Mouse (Mus musculus) brain, embryonic 14.5 days (tissue): ENCODE measurements around the gene Tmem147.

ENCODE experiments used
- CTCF ChIP-seq: fragments of 200-500 bp; IDR thresholded peaks from 2 replicates; pipeline ENCODE4 v1.5.1; 2012; ENCODE audit warnings: inconsistent platforms, mild to moderate bottlenecking, moderate library complexity, borderline replicate concordance; ENCODE audit not compliant: insufficient read depth, insufficient read length; ENCODE audit errors: extremely low read depth
- POLR2A ChIP-seq: fragments of 200-500 bp; IDR thresholded peaks from 2 replicates; pipeline ENCODE4 v1.6.1; 2012; ENCODE audit warnings: mild to moderate bottlenecking, inconsistent platforms, borderline replicate concordance; ENCODE audit not compliant: poor library complexity, insufficient read depth, insufficient read length, severe bottlenecking; ENCODE audit errors: extremely low read depth

GRCm38 (mm10) chr7:30751086-30751669 lies 21.8 kb upstream of the Tmem147 start, which contains the start of gene Sbsn:
- TF ChIP-seq CTCF, result no peak
- no peak for TF ChIP-seq POLR2A
